Mouse (Mus musculus): ENCODE results near the gene Kcnj14.

- TF ChIP-seq TAL1 (IDR thresholded peaks at IDR 0.05; ENCODE audit: low read length) (no peak), GATA1 (IDR thresholded peaks at IDR 0.05; ENCODE audit: low read length) (no peak)
Measured at GRCm38 (mm10) chr7:45784524-45785372, 39.8 kb downstream of the Kcnj14 start, which contains the start of gene Sult2b1.

All from erythroblast, embryonic 14.5 days (primary cell).